Mouse (Mus musculus): ENCODE data around the gene Inpp4b.

The Inpp4b gene

DNA sequence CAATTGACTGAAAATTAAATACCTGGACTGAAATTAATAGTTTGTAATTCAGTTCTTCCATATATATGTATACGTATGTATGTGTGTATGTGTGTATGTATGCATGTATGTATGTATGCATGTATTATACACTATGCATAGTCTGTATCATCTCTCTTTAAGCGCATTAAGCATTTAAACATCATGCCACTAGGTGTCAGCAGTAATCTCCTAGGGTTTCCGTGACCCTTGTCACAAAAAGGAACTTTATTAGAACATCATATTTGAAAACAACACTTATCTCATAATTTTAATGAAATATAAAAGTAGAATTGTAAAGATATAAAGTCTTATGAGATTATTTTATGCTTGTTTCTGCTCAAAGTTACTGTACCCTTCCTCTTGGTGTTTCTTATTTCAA lies 136.3 kb downstream of the Inpp4b start:
- DNase-seq (ENCODE audit: low read depth) = peak; percentile 36

DNA sequence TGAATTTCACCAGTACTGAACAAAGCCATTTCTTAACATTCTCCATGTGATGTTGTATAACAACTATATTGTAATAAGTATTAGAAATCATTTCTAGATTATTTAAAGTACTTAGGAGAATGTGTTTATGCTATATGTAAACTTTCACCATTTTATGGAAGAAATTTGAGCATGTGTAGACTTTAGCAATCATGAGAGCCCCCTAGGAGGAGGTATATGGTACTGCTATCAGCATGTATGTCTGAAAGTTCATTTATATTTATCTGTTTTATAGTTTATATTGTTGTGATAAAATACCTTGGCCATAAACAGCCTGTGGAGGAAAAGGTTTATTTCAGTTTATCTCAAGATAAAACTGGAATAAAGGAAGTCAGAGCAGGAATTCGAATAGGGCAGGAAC lies 141.5 kb downstream of the Inpp4b start:
- no peak for DNase-seq (ENCODE audit: low read depth)

DNA sequence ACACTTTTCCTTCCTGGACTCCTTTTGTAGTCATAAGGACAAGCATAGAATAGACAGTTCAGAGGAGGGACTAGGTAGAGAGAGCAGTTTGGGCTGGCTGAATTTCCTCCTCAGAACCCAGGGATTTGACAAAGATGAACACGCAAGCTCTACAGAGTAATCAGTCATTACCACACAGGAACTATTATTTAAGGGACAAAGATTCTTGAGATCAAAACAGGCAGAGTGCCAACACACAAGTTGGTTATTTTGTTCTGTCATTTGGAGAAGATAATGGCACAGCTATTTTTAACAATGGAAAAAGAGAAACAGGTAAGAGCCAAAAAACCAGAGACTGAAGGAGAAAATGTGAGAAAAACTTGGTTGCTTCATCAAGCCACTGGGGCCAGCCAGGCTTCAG lies 143.3 kb downstream of the Inpp4b start:
- no peak for DNase-seq (ENCODE audit: low read depth)

DNA sequence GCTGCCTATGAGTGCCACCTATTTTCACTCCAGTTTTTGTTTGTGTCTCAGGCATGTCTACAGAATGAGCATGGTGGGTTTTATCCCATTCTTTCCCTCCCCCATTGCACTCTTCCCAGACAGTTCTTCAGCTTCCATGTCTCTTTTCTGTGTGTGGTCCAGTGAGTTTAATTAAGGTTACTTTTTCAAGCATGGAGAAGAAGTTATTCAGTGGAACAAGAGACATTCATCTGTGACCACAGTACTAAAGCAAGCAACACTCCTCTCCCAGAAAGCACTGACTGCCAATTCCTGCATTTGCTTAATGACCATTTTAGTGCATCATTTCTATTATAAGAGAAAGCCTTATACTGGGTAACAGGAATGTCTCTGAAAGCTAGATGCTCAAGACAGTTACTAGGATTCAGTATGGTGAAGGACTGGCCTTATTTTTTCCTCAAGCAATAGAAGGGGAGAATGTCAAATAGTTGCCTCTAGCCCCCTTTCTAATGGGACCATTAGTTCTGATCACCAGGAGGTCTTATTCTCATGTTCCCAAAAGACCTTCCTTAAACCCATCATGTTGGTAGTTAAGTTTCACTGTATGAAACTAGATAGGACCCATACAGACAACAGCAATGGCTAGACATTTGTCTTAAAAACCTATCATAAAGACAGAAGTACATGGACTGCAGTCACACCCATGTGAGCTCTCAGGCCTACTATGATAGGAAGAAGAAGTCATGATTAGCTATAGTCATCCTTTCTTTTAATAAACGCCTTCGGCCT lies 147.7 kb downstream of the Inpp4b start:
- no peak for DNase-seq (ENCODE audit: low read depth)

DNA sequence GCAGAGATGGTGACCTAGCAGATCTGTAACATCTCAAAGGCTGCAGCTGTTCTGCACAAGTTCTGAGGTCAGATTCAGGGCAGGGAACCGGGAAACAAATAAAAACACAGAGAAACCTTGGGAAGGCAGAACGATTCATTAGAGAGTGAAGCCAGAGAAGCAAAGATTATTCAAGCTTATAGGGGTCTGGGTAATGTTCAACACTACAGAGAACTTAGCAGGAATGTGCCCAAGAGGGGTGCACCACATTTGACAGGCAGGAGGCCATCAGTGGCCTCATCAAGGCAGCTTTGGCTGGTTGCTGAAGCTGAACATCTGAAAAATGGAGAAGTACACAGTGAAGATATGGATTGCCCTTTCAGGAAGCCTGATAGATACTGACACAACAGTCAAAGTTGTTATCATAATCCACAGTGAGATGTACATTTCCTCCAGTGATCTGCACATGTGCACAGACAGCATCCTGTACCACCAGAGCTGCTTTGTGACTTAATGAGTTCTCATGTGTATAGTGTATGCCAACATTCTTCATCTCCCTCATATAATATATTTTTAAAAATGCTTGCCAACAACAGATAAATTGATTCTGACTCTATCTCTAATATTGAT lies 148.8 kb downstream of the Inpp4b start:
- no peak for DNase-seq (ENCODE audit: low read depth)

DNA sequence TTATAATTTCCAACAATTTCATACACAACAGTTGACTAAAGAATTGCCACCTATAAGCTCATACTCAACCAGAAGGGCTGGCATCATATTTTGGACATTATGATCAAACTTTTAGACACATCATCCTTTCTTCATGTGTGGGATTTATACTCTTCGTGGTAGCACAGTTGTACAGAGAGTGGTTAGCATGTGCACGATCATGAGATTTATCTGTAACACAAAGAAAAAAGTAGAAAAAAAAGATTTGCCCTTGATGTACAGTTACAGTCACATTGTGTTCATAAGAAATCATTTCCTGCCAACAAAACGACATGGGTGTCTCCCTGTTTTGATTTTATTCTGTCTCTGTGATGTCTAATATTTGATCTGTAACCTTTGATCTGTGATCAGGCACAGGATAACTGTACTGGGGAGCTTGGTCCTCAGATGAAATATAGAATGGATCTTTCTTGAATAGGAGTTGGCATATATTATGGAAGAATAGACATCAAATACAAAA lies 149.4 kb downstream of the Inpp4b start:
- DNase-seq (ENCODE audit: low read depth) = no peak

DNA sequence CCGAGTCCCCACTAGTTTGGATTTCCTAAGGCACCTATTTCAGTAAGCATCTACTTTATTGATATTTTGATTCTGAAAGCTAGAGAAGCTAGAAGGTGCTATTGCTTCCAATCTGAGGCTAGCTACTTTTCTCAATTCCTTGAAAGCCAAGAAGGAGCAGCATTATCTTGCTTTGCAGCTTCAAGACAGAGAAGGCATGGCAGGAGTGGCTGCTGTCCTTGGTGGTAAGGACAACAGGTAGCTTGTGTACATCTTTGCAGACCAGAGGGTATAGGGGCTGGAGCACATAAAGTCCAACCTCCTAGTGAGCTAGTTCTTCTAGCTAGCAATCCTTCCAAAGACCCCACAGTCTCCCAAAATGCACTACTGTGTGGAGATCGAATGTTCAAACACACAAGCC lies 152.5 kb downstream of the Inpp4b start:
- DNase-seq (ENCODE audit: low read depth) = no peak

DNA sequence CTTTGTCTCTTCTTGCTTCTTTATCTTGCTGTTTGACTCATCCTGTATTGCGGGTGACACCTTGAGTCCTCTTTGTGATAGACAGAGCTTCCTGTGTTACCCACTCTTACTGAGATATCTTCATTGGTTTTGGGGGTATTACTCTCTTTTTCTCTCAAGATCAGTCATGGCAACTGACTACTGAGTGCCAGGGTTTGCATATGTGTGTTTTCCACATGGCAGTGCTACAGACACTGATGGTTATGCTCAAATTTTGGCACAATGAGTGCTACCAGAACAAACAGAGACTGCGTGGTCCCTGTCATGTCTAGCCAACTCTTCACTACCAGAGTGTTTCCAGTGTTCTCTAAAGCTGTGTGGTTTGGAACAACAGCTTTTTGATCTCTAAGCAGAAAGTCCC lies 155.3 kb downstream of the Inpp4b start:
- no peak for DNase-seq (ENCODE audit: low read depth)

DNA sequence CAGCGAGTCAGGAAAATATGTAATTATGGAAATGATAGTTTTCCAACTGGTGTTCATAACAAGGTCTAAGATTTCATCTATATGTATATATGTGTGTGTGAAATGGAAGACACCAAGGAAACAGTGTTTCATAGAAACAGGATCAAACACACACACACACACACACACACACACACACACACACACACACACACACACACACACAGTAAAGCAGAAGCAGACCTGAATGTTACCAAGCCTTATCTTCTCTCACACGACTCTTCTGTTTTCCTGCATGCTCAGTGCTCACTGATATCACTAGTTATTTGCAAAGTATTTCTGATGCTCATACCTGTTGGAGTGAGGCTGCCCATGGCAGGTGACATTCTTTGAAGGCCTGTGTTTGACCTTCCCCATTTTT lies 159.9 kb downstream of the Inpp4b start:
- DNase-seq (ENCODE audit: low read depth) = no peak

DNA sequence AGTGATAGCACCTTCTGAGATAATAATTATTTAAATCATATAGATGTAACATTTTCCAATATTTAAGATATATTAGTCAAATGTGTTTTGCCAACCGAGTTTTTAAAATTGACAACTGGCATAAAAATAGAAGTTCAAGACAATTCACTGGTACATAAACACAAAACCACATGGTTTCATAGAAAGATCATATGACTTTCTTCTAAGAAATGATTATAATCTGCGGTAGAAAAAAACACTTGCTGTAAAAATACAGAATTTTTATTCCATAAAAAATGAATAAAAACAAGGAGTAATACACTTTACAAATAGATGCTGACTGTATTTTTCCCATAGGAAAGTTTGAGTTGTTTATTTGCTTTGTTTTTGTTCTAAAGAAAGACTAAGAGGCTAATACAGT lies 160.6 kb downstream of the Inpp4b start:
- DNase-seq (ENCODE audit: low read depth) = no peak

DNA sequence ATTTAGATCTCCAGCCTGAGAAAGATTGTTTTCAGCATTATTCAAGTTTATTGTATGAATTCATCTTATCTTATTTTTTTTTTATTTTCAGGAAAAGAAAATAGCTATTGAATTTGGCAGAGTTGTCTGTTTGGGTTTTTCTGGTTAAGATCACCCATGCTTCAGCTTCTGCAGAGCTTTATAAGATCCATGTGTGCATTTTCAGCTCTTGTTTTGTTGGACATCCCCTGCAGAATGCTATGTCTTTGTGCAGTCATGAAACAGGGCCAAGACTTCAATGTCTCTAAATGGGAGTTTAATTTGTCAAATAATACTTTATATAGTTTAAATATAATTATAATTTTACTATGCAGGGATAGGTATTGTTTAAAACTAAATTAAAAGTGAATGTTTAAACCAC lies 170.5 kb downstream of the Inpp4b start:
- DNase-seq (ENCODE audit: low read depth) = no peak

DNA sequence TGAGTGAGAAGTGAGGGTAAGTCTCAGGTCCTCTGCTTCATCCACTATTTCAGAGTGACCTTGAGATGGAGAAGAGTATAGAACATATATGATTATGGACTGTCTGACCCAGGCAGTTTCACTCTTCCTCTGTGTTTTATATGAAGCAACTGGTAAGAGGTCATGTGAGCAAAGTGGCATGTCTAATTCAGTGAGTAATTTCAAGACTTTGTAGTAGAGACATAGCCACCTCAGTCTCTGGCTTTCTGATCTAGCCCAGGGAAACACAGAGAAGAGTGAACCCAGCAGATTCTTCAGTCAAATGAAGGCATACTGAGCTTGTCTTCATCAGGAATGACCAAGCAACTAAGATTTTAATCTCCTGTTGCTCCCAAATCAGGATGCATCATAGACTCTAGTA lies 172.1 kb downstream of the Inpp4b start:
- DNase-seq (ENCODE audit: low read depth) = no peak

DNA sequence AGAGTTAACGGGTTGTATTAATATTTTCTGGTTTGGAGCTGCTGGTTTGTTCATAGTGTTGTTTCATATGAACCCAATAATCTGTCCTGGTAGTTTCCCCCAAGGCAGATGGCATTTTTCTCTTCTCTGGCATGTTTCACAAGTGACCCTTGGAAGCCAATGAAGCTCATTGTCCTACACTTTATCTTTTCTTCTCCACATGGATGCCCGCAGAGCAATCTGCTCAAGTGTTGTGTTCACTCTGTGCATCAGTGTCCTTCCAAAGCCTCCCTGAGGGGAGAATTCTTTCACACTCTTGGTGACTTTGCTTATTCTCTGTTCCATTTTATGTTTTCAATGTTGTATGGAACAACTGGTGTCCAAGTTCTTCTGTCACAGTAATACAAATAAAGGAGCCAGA lies 179.7 kb downstream of the Inpp4b start:
- DNase-seq (ENCODE audit: low read depth) = no peak

DNA sequence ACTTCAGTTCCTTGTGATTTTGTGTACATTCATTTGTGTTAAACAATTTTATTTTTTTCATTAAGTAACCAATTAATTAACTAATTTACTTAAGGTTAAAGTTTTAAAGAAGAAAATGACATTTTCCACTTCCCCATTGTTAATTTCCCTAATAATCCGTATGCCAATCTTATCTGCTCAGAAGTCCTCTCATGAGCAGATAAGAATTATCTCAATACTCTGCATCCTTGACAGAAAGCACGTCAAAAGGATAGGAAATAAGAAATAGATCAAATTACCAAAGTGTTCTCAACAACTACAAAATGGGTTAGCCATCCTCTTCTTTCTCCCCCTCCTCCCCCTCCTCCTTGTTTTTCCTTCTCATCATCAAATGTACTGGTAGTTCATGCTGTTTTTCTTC lies 182.2 kb downstream of the Inpp4b start:
- no peak for DNase-seq (ENCODE audit: low read depth)

DNA sequence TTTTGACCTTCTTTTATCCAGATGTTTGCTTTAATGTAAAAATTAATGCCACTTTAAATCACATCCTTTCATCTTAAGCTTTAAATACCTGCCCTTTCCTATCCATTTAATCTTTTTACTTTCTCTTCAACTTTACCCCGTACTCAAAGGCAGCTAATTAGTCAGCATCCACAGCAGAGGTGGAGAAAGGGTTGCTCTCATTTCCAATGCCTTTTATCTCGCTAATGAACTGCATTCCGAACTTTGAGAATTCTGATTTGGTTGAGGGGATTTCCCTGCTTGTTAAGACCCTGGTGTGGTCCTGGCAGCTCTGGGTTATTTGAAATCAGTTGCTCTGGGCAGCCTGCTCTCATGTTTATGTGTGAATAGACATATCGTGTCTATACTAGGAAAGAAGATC lies 185.3 kb downstream of the Inpp4b start:
- no peak for DNase-seq (ENCODE audit: low read depth)

DNA sequence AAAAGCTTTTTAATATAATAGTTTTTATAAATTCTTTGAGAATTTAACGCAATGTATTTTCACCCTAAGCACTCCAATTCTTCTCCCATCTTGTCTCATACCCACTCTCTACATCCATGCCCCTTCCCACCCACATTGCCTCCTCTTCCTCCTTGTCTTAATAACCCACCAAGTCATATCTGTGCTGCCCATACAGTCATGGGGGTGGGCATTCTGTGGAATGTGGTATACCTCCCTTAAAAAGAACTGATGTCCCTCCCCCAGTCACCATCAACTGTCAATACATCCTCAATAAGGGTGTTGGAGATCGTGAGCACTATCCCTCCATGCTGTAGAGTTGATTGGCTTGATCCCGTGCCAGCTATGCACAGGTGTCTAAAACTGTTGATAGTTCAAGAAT lies 196.0 kb downstream of the Inpp4b start:
- DNase-seq (ENCODE audit: low read depth) = peak; percentile 51

DNA sequence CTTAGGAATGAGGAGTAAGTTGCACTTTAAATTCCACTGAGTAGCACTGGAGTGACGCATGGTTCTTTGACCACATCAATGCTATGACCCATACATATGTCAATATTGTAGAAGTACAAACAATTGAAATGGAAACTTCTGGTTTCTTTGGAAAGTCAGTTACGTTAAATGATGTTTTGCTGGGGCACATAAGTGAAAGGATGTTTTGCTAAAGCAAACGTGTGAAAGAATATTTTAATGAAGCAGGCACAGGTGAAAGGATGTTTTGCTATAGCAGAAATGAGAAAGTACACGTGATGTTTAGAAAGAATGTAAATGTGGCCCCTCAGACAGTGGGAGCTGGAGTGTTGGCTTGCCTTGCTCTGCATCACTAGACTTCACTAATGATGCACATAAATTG lies 216.2 kb downstream of the Inpp4b start:
- DNase-seq (ENCODE audit: low read depth) = no peak

DNA sequence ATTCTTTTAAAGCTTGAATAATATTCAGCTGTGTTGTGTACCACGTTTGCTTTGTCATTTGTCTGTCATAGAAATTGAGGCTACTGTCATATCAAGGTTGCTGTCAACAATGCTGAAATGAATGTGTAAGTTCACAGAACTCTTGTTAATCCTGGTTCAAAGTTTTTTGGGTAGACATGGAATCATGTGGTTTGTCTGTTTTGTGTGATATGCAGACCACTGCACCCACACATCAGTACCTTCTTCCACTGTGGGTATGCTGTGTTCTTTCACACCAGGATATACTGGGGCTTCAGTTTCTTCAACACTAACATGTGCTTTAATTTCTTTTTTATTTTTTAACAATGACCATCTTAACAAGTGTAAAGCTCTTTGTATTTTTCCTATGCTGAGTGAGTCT lies 220.0 kb downstream of the Inpp4b start:
- no peak for DNase-seq (ENCODE audit: low read depth)

DNA sequence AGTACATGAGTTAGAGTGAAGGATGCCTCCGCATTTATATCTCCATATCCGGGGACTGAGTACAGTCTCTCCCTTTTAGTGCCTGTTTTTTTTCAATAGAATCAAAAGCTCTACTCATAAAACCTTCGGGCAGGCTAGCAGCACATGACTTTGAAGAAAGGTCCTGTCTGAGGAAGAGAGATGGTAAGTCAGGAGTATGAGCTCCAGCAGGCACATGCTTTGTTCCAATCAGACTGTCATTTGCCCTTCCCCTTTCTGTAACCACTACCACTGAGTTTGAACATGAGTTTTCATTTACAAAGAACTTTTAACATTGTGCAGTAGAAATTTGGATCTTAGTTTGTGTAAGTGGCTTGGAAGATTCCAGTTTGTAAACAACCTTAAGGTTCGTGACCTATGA lies 223.1 kb downstream of the Inpp4b start:
- DNase-seq (ENCODE audit: low read depth) = no peak

DNA sequence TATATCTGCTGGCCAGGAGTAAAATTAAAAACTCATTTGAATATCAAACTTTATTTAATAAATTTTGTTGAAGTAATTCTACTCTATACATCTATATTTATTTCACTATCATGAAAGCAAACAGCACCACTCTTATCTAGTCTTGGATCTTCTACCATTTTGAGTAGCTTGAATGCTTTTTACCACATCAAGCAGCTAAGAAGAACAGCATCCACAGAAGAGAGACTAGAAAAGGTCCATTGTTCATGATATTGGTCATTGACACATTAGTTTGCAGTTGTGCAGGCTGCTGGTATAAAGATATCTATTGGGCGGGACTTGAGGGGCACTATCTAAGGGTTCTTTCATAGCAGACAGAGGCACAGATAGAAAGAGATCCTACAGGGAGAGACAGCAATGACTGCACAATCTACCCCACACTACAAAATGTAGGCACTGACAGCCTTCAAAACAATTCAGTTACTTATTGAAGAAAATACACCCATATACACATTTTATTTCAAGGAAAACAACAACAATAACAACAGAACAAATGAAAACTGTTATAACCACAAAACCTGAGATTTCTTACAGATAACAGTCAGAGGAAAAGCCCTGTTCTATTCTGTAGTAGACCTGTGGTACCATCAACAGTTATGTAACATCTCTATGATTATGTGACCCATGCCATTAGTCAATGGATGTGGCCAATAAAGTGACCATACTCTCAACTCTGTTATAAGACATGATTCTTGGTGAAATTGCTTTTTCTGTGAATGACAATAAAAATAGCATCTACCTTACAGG lies 230.2 kb downstream of the Inpp4b start:
- DNase-seq (ENCODE audit: low read depth) = no peak

DNA sequence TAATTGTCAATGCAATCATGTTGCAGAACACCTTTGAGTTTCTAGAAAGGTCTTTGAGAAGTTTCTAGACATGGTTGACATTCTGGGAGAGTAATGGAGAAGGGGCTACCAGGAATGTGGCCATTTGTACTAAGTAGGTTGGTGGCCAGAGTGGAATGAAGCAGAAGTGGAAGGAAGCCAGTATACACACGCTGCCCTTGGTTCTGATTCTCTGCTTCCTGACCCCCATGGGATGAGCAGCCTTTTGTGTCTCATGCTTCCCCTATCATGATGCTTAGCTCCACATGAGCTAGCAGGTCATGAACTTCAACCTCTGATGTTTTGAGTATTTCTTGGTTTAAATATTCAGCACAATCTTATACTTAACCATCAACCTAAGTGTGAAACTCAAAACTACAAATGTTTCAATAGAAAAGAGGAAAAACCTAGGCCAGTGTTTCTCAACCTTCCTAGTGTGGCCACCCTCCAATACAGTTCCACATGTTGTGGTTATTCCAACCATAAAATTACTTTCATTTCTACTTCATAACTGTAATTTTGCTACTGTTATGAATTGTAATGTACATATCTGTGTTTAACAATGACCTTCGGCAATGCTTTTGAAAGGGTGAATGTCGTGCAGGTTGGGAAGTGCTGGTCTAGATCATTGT lies 233.0 kb downstream of the Inpp4b start:
- no peak for DNase-seq (ENCODE audit: low read depth)

DNA sequence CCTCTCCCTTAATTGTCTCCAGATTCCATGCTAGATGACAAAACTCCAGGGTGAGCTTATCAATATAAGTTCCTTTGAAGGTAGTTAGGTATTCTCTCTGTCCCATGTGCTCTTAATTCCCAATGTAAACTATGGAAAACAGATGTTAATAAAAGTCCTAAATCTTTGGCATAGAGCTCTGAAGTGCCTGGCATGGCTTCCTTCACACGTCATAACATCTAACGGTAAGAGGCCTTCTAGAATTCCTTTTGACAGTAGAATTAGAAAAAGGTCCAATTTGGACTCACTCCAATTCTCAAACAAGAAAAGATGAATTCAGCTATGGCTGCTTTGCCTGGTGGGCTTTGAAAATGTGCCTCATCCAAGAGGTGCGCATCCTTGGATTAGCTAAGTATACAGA lies 236.6 kb downstream of the Inpp4b start:
- no peak for DNase-seq (ENCODE audit: low read depth)

Data from c-Kit-positive CD71-positive TER-119-negative erythroid progenitor cells, embryonic 14.5 days (primary cell).